Mouse (Mus musculus) urinary bladder, postnatal 25 days (tissue): ENCODE data around the gene Dcst2.

Source experiments
- DNase-seq: peaks from one replicate; pipeline ENCODE4 v3.0.0; 2022; ENCODE audit warnings: low spot score

The Dcst2 gene

GRCm38 (mm10) chr3:89417131-89417530, 55.4 kb downstream of the Dcst2 start:
- DNase-seq: no peak

GRCm38 (mm10) chr3:89417840-89418169, 56.0 kb downstream of the Dcst2 start:
- no peak for DNase-seq

GRCm38 (mm10) chr3:89418170-89418860, 56.5 kb downstream of the Dcst2 start, which contains the start of the genes Cks1b and Shc1:
Gene Cks1b (minus strand): TSS chr3:89418383.
Gene Shc1 (plus strand): TSS chr3:89418443.
- peak; percentile 83 for DNase-seq

- peak; percentile 66 for DNase-seq
Measured at GRCm38 (mm10) chr3:89418861-89419250, 57.1 kb downstream of the Dcst2 start.

GRCm38 (mm10) chr3:89419571-89419970, 57.8 kb downstream of the Dcst2 start:
- peak; percentile 44 for DNase-seq

- DNase-seq: no peak
Measured at GRCm38 (mm10) chr3:89419981-89420380, 58.2 kb downstream of the Dcst2 start.

GRCm38 (mm10) chr3:89420421-89420820, 58.6 kb downstream of the Dcst2 start:
- no peak for DNase-seq

GRCm38 (mm10) chr3:89421002-89421774, 59.4 kb downstream of the Dcst2 start:
- DNase-seq: peak; percentile 59

GRCm38 (mm10) chr3:89421810-89422473, 60.2 kb downstream of the Dcst2 start:
- DNase-seq: no peak

GRCm38 (mm10) chr3:89422556-89423205, 60.9 kb downstream of the Dcst2 start:
- no peak for DNase-seq

- no peak for DNase-seq
Measured at GRCm38 (mm10) chr3:89424416-89425140, 62.8 kb downstream of the Dcst2 start.

- no peak for DNase-seq
Measured at GRCm38 (mm10) chr3:89425141-89425525, 63.4 kb downstream of the Dcst2 start.

GRCm38 (mm10) chr3:89425876-89426275, 64.1 kb downstream of the Dcst2 start:
- no peak for DNase-seq
